In genomic region chr13:51202844-51203173, GRCm38 (mm10) we compare ENCODE assay signal across 8 mouse cellular contexts. TPM values are rescaled to one million over a fixed set of nuclear protein-coding genes. Genes with fewer than 3 reads are reported as not detected.
DNase-seq lines count a peak whose midpoint lies in the region; ATAC-seq and TF ChIP-seq lines count a peak whose summit lies in the region.
"Not testable (repeated sequence)": the region's sequence is repeated elsewhere in the genome, so short reads cannot be mapped to it uniquely, and the experiment has no call there.

No protein-coding gene starts in this region.

- H3K4me2 ChIP-seq in hindbrain, embryonic 15.5 days: peak overlapping the region; percentile 66

- WGBS in hindbrain, embryonic 15.5 days: 2% methylated on average over 28 of the region's 28 CpGs

- not testable (repeated sequence) for H3K9me3 ChIP-seq in hindbrain, embryonic 15.5 days

- H3K36me3 ChIP-seq in hindbrain, embryonic 15.5 days: not testable (repeated sequence)

- not testable (repeated sequence) for TF ChIP-seq CTCF in cortical plate, adult 2 months (IDR thresholded peaks at IDR 0.05; ENCODE audit: extremely low read depth, insufficient read depth, low read length)

- peak; percentile 65 for ATAC-seq in hindbrain, embryonic 15.5 days (ENCODE audit: low FRiP score, low read depth)

- DNase-seq in adipocyte (ENCODE audit: low spot score): peak; percentile 27
- DNase-seq in gastrocnemius, postnatal 10 days: peak; percentile 37
- DNase-seq in left cerebral cortex, adult 11 months (ENCODE audit: low spot score): peak; percentile 38
- peak; percentile 42 for DNase-seq in lung, postnatal 14 days
- DNase-seq in ovary, postnatal 36 days (ENCODE audit: low spot score): peak; percentile 69
- DNase-seq in thymus, postnatal 14 days: peak; percentile 67

- H3K4me1 ChIP-seq in cortical plate, adult 2 months (ENCODE audit: control insufficient read depth, insufficient read depth, low read length); hindbrain, embryonic 15.5 days (replicated peaks): not testable (repeated sequence)

- not testable (repeated sequence) for TF ChIP-seq POLR2A in cortical plate, adult 2 months (IDR thresholded peaks at IDR 0.05; ENCODE audit: extremely low read depth, insufficient read depth, low read length)

- 0 out of 2 replicates have a peak overlapping the region, but pooled peaks have one; percentile 27 for H3K4me3 ChIP-seq in cortical plate, adult 2 months (ENCODE audit: insufficient read depth, low read length)
- peak overlapping the region; percentile 37 for H3K4me3 ChIP-seq in hindbrain, embryonic 15.5 days

- H3K27ac ChIP-seq in cortical plate, adult 2 months (ENCODE audit: insufficient read depth, low read length); hindbrain, embryonic 15.5 days (replicated peaks): not testable (repeated sequence)

- H3K9ac ChIP-seq in hindbrain, embryonic 15.5 days: peak overlapping the region; percentile 35; the same call in 1 of the 2 replicates

- not testable (repeated sequence) for H3K27me3 ChIP-seq in hindbrain, embryonic 15.5 days

RNA-seq across cellular contexts. Expression of gene Nxnl2, which starts 32.0 kb away (rescaled TPM):
- polyA plus RNA-seq in cortical plate, adult 2 months (2012; rRNA removed): 0.31 and 0.53 TPM in 2 replicates
- total RNA-seq in gastrocnemius, postnatal 10 days (2021): under 1 TPM; 0.61 to 0.70 TPM
- 3.4 and 4.0 TPM in 2 replicates for polyA plus RNA-seq in hindbrain, embryonic 15.5 days (2015; fragmentation: Nextera tagmentation; extraction: Ambion mirVana)
